Mouse (Mus musculus) erythroblast, embryonic 14.5 days (primary cell): ENCODE data around the gene Bnc1. TPM values are rescaled to one million over a fixed set of nuclear protein-coding genes. Genes with fewer than 3 reads are reported as not detected.

Experiments used
- H3K27me3 ChIP-seq: 2 replicates; pipeline ENCODE4 v1.6.1; 2012; ENCODE audit warnings: inconsistent platforms; ENCODE audit not compliant: control insufficient read depth
- H3K36me3 ChIP-seq: 2 replicates; pipeline ENCODE4 v1.6.1; 2012; ENCODE audit warnings: mild to moderate bottlenecking, inconsistent platforms; ENCODE audit not compliant: control insufficient read depth
- H3K4me1 ChIP-seq: 2 replicates; pipeline ENCODE4 v1.6.1; 2012; ENCODE audit warnings: inconsistent platforms; ENCODE audit not compliant: control insufficient read depth
- H3K4me3 ChIP-seq: replicated peaks from 2 replicates; pipeline ENCODE3; 2012; ENCODE audit warnings: moderate library complexity, mild to moderate bottlenecking, inconsistent platforms
- H3K9me3 ChIP-seq: 2 replicates; pipeline ENCODE4 v1.6.1; 2012; ENCODE audit warnings: low read length, inconsistent platforms, mixed read lengths; ENCODE audit not compliant: control insufficient read depth
- GATA1 ChIP-seq: IDR thresholded peaks from 2 replicates; pipeline ENCODE4 v1.6.1; 2012; ENCODE audit warnings: low read length, inconsistent platforms, mixed read lengths
- TAL1 ChIP-seq: IDR thresholded peaks from 3 replicates; pipeline ENCODE4 v1.6.1; 2012; ENCODE audit warnings: low read length, inconsistent platforms, mixed read lengths
- polyA plus RNA-seq: library from polyadenylated mRNA; stranded (reverse); fragments of >175 nt; gene quantifications from 2 replicates; pipeline ENCODE4 v1.2.3, GENCODE M21; 2012

The Bnc1 gene
- polyA plus RNA-seq, 1 experiment: not detected

DNA sequence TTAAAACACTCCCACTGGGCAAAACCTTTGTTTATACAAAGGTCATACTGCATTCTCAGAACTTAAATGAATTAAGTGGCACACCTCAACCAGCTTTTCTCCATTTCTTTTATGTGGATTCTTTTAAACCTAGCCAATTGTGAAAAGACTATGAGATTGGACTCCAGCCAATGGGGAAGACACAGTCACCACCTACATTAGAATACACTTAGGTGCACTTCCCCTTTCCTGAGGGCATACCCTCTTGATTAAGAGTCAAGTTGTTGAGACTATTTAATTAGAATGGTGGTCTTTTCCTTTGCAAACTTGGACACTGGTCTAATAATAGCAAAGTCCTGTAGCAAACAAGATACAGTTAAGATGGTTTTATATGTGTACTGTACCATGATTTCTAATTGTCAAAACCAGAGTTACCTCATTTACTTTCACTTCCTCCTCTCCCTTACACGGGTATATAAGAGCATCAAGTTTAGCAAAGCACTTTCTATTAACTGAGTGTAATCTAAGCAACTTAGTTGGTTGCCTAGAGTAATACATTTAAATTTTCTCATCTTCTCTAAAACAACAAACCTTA lies 70.6 kb downstream of the Bnc1 start:
- no peaks in the 10 kb centered on the region for H3K27me3 ChIP-seq
- no peak for TF ChIP-seq TAL1
- no peak for TF ChIP-seq GATA1
- no peaks in the 10 kb centered on the region for H3K9me3 ChIP-seq
- H3K4me1 ChIP-seq: no peaks in the 10 kb centered on the region
- H3K36me3 ChIP-seq: no peaks in the 10 kb centered on the region
- no peak overlapping the region for H3K4me3 ChIP-seq

DNA sequence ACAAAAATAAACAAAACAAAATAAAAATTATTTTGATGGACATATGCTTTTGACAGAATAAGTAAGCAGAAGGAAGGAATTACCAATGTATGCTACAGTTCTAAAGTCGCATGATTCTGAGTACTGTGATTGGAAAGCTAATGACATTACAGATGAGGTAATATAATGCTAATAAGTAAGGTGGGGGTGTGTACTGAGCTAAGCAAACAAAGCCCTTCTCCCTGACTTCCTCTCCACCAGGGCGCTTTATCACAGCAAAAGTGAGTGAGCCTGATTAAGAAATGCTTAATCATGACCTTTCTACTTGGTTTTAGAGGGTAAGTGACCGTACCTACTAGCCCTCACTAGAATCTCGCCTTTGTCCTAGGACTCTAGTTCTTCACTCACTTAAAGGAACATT lies 71.8 kb downstream of the Bnc1 start:
- Histone ChIP-seq H3K4me3 (no peak overlapping the region), H3K9me3 (no peaks in the 10 kb centered on the region), H3K4me1 (no peaks in the 10 kb centered on the region), H3K27me3 (no peaks in the 10 kb centered on the region), H3K36me3 (no peaks in the 10 kb centered on the region)
- TF ChIP-seq GATA1 (no peak), TAL1 (no peak)

DNA sequence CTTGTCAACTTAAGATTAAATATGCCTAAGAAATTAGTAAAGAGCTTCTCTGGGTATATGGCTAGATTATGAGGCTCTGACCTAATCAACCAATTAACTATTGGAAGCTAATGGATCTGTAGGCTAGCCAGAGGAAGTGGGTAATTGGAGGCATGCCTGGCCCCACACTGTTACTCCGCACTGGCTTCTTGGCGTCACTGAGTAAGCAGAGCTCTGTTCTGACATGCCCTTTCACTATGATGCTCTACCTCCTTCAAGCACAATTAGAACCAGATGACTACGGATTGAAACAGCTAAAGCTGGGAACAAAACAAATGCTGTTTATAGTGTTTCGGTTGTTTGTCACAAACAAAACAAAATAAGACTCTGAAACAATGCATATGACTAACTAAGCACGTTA lies 73.8 kb downstream of the Bnc1 start:
- TF ChIP-seq TAL1: no peak
- TF ChIP-seq GATA1: no peak
- no peaks in the 10 kb centered on the region for H3K27me3 ChIP-seq

More for the DNA sequence above, 73.8 kb downstream of the Bnc1 start:
- Histone ChIP-seq H3K36me3 (no peaks in the 10 kb centered on the region), H3K4me3 (no peak overlapping the region), H3K4me1 (no peaks in the 10 kb centered on the region), H3K9me3 (no peaks in the 10 kb centered on the region)

Other genes with a start within 250 kb of the Bnc1 start
- 1.7 and 2.3 TPM in 2 replicates for gene Ramac, start 229.4 kb downstream of the Bnc1 start, polyA plus RNA-seq
- gene 3110040N11Rik, start 202.8 kb downstream of the Bnc1 start, polyA plus RNA-seq: 0.50 and 1.6 TPM in 2 replicates
- gene Btbd1, start 162.9 kb downstream of the Bnc1 start, polyA plus RNA-seq: 0.44 and 0.58 TPM in 2 replicates
- gene Gm10160, start 136.5 kb downstream of the Bnc1 start, polyA plus RNA-seq: not detected in 2 replicates
- gene Tm6sf1, start 133.3 kb downstream of the Bnc1 start, polyA plus RNA-seq: 0.06 and 0.25 TPM in 2 replicates
- gene Hdgfl3, start 57.8 kb downstream of the Bnc1 start, polyA plus RNA-seq: not detected in 2 replicates
- not detected in 2 replicates for gene Sh3gl3, start 181.5 kb upstream of the Bnc1 start, polyA plus RNA-seq